Mouse (Mus musculus): ENCODE measurements around the gene Raf1.

GRCm38 (mm10) chr6:115607429-115607828 is 69.0 kb downstream of the Raf1 start:
- no peak for TF ChIP-seq CTCF (IDR thresholded peaks at IDR 0.05 in 2 of 3, conservative IDR thresholded peaks at IDR 0.05 in 1 of 3; ENCODE audit: control insufficient read depth in 1 of 3, insufficient read depth in 1 of 3, low read depth in 2 of 3, low read length in 3 of 3, poor library complexity in 1 of 3, severe bottlenecking in 1 of 3)
- TF ChIP-seq USF2 (IDR thresholded peaks at IDR 0.05; ENCODE audit: borderline replicate concordance in 1 of 2, insufficient read depth in 1 of 2, low read depth in 1 of 2, low read length in 2 of 2), result no peak
- no peak for TF ChIP-seq POLR2A (IDR thresholded peaks at IDR 0.05; ENCODE audit: control insufficient read depth in 1 of 2, insufficient read depth in 1 of 2, low read depth in 1 of 2, low read length in 2 of 2, poor library complexity in 1 of 2)
- TF ChIP-seq POLR2AphosphoS2 (IDR thresholded peaks at IDR 0.05; ENCODE audit: low read length), result no peak
- no peak for TF ChIP-seq NELFE (IDR thresholded peaks at IDR 0.05; ENCODE audit: low read depth, low read length)

Measured in MEL (cell line).